Mouse (Mus musculus) MEL (cell line): ENCODE measurements around the gene Gcnt2. TPM values are rescaled to one million over a fixed set of nuclear protein-coding genes. Genes with fewer than 3 reads are reported as not detected.
"Not testable (repeated sequence)": the region's sequence is repeated elsewhere in the genome, so short reads cannot be mapped to it uniquely, and the experiment has no call there.

Experiments
- DNase-seq: peaks from one replicate; pipeline ENCODE4 v3.0.0; 2011; ENCODE audit warnings: low read depth, low spot score
- H3K27ac ChIP-seq: 2 replicates; pipeline ENCODE4 v1.5.1; 2012; ENCODE audit warnings: low read depth, mild to moderate bottlenecking, control low read depth, low read length, moderate library complexity; ENCODE audit not compliant: control insufficient read depth
- H3K27me3 ChIP-seq, 2 experiments: fragments of 150-350 bp in 1 of 2; sonication (generic) in 1 of 2; 2 replicates each; pipeline ENCODE4 v1.6.1; 2012; ENCODE audit warnings: low read length in 2 of 2, mild to moderate bottlenecking in 2 of 2, improper control_type of control experiment in 1 of 2, moderate library complexity in 1 of 2; ENCODE audit not compliant: insufficient read depth in 2 of 2, control insufficient read depth in 1 of 2
- H3K36me3 ChIP-seq, 2 experiments: 2 replicates each; pipeline ENCODE4 v1.6.1; 2012 to 2014; ENCODE audit warnings: low read length in 2 of 2, improper control_type of control experiment in 1 of 2, inconsistent platforms in 1 of 2, mild to moderate bottlenecking in 1 of 2; ENCODE audit not compliant: insufficient read depth in 2 of 2, control insufficient read depth in 1 of 2
- H3K4me1 ChIP-seq, 2 experiments: fragments of 150-350 bp in 1 of 2; sonication (generic) in 1 of 2; 2 replicates each; pipeline ENCODE4 v1.6.1; 2012; ENCODE audit warnings: low read length in 2 of 2, improper control_type of control experiment in 1 of 2, mild to moderate bottlenecking in 1 of 2; ENCODE audit not compliant: insufficient read depth in 2 of 2, control insufficient read depth in 1 of 2
- H3K4me3 ChIP-seq, 2 experiments: fragments of 150-350 bp in 1 of 2; sonication (generic) in 1 of 2; 2 replicates each; pipeline ENCODE4 v1.5.1; 2012; ENCODE audit warnings: low read depth in 2 of 2, low read length in 2 of 2, mild to moderate bottlenecking in 2 of 2, moderate library complexity in 2 of 2, control low read depth in 1 of 2, improper control_type of control experiment in 1 of 2; ENCODE audit not compliant: control insufficient read depth in 1 of 2, insufficient read depth in 1 of 2
- H3K79me2 ChIP-seq: 2 replicates; pipeline ENCODE4 v1.6.1; 2012; ENCODE audit warnings: mild to moderate bottlenecking, low read length, moderate library complexity; ENCODE audit not compliant: control insufficient read depth, poor library complexity, insufficient read depth
- H3K9ac ChIP-seq: 2 replicates; pipeline ENCODE4 v1.6.1; 2012; ENCODE audit warnings: low read depth, mild to moderate bottlenecking, control low read depth, low read length, moderate library complexity; ENCODE audit not compliant: control insufficient read depth, poor library complexity, severe bottlenecking
- H3K9me3 ChIP-seq: fragments of 150-350 bp; sonication (generic); replicated peaks from 2 replicates; pipeline ENCODE4 v1.6.1; 2012; ENCODE audit warnings: mild to moderate bottlenecking, low read length, improper control_type of control experiment, moderate library complexity; ENCODE audit not compliant: insufficient read depth
- EP300 ChIP-seq, 2 experiments: IDR thresholded peaks; 2 replicates each; pipeline ENCODE4 v1.6.1; 2011; ENCODE audit warnings: improper control_type of control experiment in 2 of 2, low read length in 2 of 2, low read depth in 1 of 2, mild to moderate bottlenecking in 1 of 2
- ETS1 ChIP-seq: IDR thresholded peaks from 2 replicates; pipeline ENCODE4 v1.6.1; 2012; ENCODE audit warnings: low read depth, mild to moderate bottlenecking, inconsistent platforms, low read length, improper control_type of control experiment, moderate library complexity
- GABPA ChIP-seq: IDR thresholded peaks from 2 replicates; pipeline ENCODE4 v1.6.1; 2012; ENCODE audit warnings: low read depth, mild to moderate bottlenecking, inconsistent platforms, low read length, improper control_type of control experiment, moderate library complexity
- GATA1 ChIP-seq: IDR thresholded peaks from 2 replicates; pipeline ENCODE4 v1.6.1; 2011; ENCODE audit warnings: low read depth, low read length, improper control_type of control experiment
- JUND ChIP-seq: IDR thresholded peaks from 2 replicates; pipeline ENCODE4 v1.6.1; 2011; ENCODE audit warnings: low read depth, mild to moderate bottlenecking, improper control_type of control experiment, low read length
- MAFK ChIP-seq: IDR thresholded peaks from 2 replicates; pipeline ENCODE4 v1.6.1; 2011; ENCODE audit warnings: low read depth, mild to moderate bottlenecking, low read length, improper control_type of control experiment, borderline replicate concordance
- MAX ChIP-seq: IDR thresholded peaks from 2 replicates; pipeline ENCODE4 v1.6.1; 2011; ENCODE audit warnings: low read length, improper control_type of control experiment
- MEF2A ChIP-seq: IDR thresholded peaks from 2 replicates; pipeline ENCODE4 v1.6.1; 2014; ENCODE audit warnings: low read depth, mild to moderate bottlenecking, inconsistent platforms, low read length, improper control_type of control experiment; ENCODE audit not compliant: poor library complexity, insufficient replicate concordance, severe bottlenecking; ENCODE audit errors: extremely low read depth
- NELFE ChIP-seq: IDR thresholded peaks from 2 replicates; pipeline ENCODE4 v1.6.1; 2011; ENCODE audit warnings: low read depth, low read length, improper control_type of control experiment
- NRF1 ChIP-seq: IDR thresholded peaks from 2 replicates; pipeline ENCODE4 v1.6.1; 2014; ENCODE audit warnings: low read depth, mild to moderate bottlenecking, inconsistent platforms, low read length, improper control_type of control experiment, moderate library complexity; ENCODE audit not compliant: poor library complexity, insufficient read depth, severe bottlenecking
- POLR2A ChIP-seq, 2 experiments: IDR thresholded peaks; 2 replicates each; pipeline ENCODE4 v1.6.1; 2011 to 2012; ENCODE audit warnings: low read length in 2 of 2, mild to moderate bottlenecking in 2 of 2, control low read depth in 1 of 2, improper control_type of control experiment in 1 of 2, low read depth in 1 of 2, moderate library complexity in 1 of 2; ENCODE audit not compliant: control insufficient read depth in 1 of 2, insufficient read depth in 1 of 2, poor library complexity in 1 of 2
- POLR2AphosphoS2 ChIP-seq: IDR thresholded peaks from 2 replicates; pipeline ENCODE4 v1.6.1; 2011; ENCODE audit warnings: low read length, improper control_type of control experiment
- TBP ChIP-seq: IDR thresholded peaks from 2 replicates; pipeline ENCODE4 v1.8.0; 2011; ENCODE audit warnings: low read depth, low read length, improper control_type of control experiment
- UBTF ChIP-seq: IDR thresholded peaks from 2 replicates; pipeline ENCODE4 v1.6.1; 2012; ENCODE audit warnings: low read depth, mild to moderate bottlenecking, inconsistent platforms, low read length, improper control_type of control experiment, moderate library complexity, borderline replicate concordance; ENCODE audit not compliant: insufficient read depth
- USF2 ChIP-seq, 2 experiments: IDR thresholded peaks; 2 replicates each; pipeline ENCODE4 v1.6.1; 2011 to 2012; ENCODE audit warnings: improper control_type of control experiment in 2 of 2, low read length in 2 of 2, borderline replicate concordance in 1 of 2, inconsistent platforms in 1 of 2, low read depth in 1 of 2, mild to moderate bottlenecking in 1 of 2; ENCODE audit not compliant: insufficient read depth in 1 of 2
- polyA plus RNA-seq, 2 experiments: library from polyadenylated mRNA; stranded (reverse) in 1 of 2; unstranded in 1 of 2; fragments of >175 nt in 1 of 2; fragments of >200 nt in 1 of 2; gene quantifications; 2 replicates each; pipeline versions ENCODE4 v1.2.1 to v1.2.4; 2012; ENCODE audit warnings: low replicate concordance in 2 of 2, low read depth in 1 of 2; ENCODE audit not compliant: insufficient read length in 2 of 2, insufficient read depth in 1 of 2, missing spikeins in 1 of 2
- total RNA-seq: library from RNA; depleted of rRNA; stranded (reverse); fragments of 300-350 nt; gene quantifications from 2 replicates; pipeline ENCODE4 v1.2.3, GENCODE M21; 2012

Gene Gcnt2
- total and polyA plus RNA-seq, 3 experiments: 0.03 to 0.04 TPM; not detected in 1

DNA sequence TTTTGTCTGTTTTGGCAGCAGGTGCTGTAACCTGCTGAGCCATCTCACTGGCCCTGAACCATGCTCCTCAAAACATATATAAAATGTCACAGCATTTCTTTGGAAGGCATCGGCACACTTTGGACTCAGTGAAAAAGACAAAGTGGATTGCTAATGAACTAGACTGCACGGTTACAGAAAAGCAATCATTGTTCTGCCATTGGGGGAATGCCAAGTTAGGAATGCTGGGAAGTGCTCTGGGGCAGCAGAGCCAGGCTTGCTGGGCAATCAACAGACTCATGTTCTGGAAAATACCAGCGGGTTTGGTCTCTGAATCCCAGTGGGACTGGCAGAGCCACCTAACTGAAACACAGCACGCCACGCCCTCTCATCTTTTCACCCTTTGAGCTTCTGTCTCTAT lies 31.0 kb downstream of the Gcnt2 start:
- Histone ChIP-seq H3K79me2 (no peaks in the 10 kb centered on the region), H3K4me1 (peaks cover 4 to 20% of the 10 kb centered on the region in 2 experiments), H3K9ac (no peak overlapping the region), H3K4me3 (no peak overlapping the region), H3K9me3 (no peaks in the 10 kb centered on the region), H3K36me3 (peaks cover 0 to 16% of the 10 kb centered on the region in 2 experiments; a peak in 2 of 4 replicates)
- no peak for TF ChIP-seq NELFE
- no peak for TF ChIP-seq POLR2A (IDR thresholded peaks at IDR 0.05; ENCODE audit: control insufficient read depth in 1 of 2, insufficient read depth in 1 of 2, low read depth in 1 of 2, low read length in 2 of 2, poor library complexity in 1 of 2)
- TF ChIP-seq GATA1: no peak
- TF ChIP-seq NRF1: no peak
- TF ChIP-seq, all 39 proteins: peak for 0
- Histone ChIP-seq H3K27ac (no peak overlapping the region; the same call in 1 of the 2 replicates), H3K27me3 (no peaks in the 10 kb centered on the region)
- no peak for DNase-seq

DNA sequence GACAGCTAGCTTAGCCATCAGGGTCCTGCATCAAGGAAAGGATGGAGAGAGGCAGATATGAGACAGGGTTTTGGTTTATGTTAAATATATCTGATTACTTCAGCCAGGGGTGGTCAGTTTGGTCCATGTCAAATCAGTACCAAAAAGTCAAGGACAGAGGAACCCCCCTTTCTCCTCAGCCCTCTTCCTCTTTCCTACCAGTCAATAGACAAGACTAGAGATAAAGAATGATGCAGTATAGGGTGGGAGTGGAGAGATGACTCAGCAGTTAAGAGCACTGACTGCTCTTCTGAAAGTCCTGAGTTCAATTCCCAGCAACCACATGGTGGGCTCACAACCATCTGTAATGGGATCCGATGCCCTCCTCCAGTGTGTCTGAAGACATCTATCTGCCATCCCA lies 31.8 kb downstream of the Gcnt2 start:
- not testable (repeated sequence) for H3K9ac ChIP-seq
- TF ChIP-seq GATA1: peak; percentile 54; the same call in 1 of the 2 replicates
- peak; percentile 65; the same call in 1 of the 2 replicates for TF ChIP-seq GABPA
- peak; percentile 57 for TF ChIP-seq MAFK
- peak in 1 of 2 experiments; percentile 32; a peak in 1 of 4 replicates for TF ChIP-seq EP300 (IDR thresholded peaks at IDR 0.05; ENCODE audit: low read depth in 1 of 2, low read length in 2 of 2)
- TF ChIP-seq, all 39 proteins: peak for 4; not testable (repeated sequence) for 35
- not testable (repeated sequence) for H3K9me3 ChIP-seq, H3K79me2 ChIP-seq, H3K4me3 ChIP-seq, H3K27ac ChIP-seq, H3K27me3 ChIP-seq
- Histone ChIP-seq H3K36me3 (peaks cover 0 to 16% of the 10 kb centered on the region in 2 experiments; a peak in 2 of 4 replicates), H3K4me1 (peaks cover 4 to 20% of the 10 kb centered on the region in 2 experiments)
- peak; percentile 73 for DNase-seq

GRCm38 (mm10) chr13:40892043-40892442 lies 32.5 kb downstream of the Gcnt2 start:
- peak overlapping the region; percentile 13; the same call in 1 of the 2 replicates for H3K27ac ChIP-seq
- no peak for DNase-seq
- H3K9me3 ChIP-seq: no peaks in the 10 kb centered on the region
- no peak overlapping the region for H3K4me3 ChIP-seq
- H3K79me2 ChIP-seq: no peaks in the 10 kb centered on the region
- no peaks in the 10 kb centered on the region for H3K27me3 ChIP-seq
- H3K36me3 ChIP-seq: peaks cover 0 to 16% of the 10 kb centered on the region in 2 experiments; a peak in 2 of 4 replicates
- H3K4me1 ChIP-seq: peaks cover 4 to 24% of the 10 kb centered on the region in 2 experiments
- no peak overlapping the region for H3K9ac ChIP-seq
- TF ChIP-seq NELFE: no peak
- TF ChIP-seq ETS1: no peak
- TF ChIP-seq UBTF: no peak
- TF ChIP-seq MAX: no peak
- no peak for TF ChIP-seq MEF2A
- TF ChIP-seq POLR2AphosphoS2: no peak
- no peak for TF ChIP-seq TBP
- no peak for TF ChIP-seq USF2 (IDR thresholded peaks at IDR 0.05; ENCODE audit: borderline replicate concordance in 1 of 2, insufficient read depth in 1 of 2, low read depth in 1 of 2, low read length in 2 of 2)
- no peak for TF ChIP-seq GABPA
- TF ChIP-seq JUND: no peak
